Mouse (Mus musculus) cortical plate, adult 2 months (tissue): ENCODE results near the gene Chrm1. TPM values are rescaled to one million over a fixed set of nuclear protein-coding genes. Genes with fewer than 3 reads are reported as not detected.

ENCODE experiments used
- H3K27ac ChIP-seq: fragments of 200-500 bp; 2 replicates; pipeline ENCODE4 v1.5.1; 2012; ENCODE audit warnings: low read length, control low read depth, inconsistent platforms; ENCODE audit not compliant: insufficient read depth
- H3K4me1 ChIP-seq: fragments of 200-500 bp; 2 replicates; pipeline ENCODE4 v1.6.1; 2011; ENCODE audit warnings: low read length; ENCODE audit not compliant: control insufficient read depth, insufficient read depth
- H3K4me3 ChIP-seq: fragments of 200-500 bp; 2 replicates; pipeline ENCODE4 v1.5.1; 2011; ENCODE audit warnings: mild to moderate bottlenecking, low read length, control low read depth; ENCODE audit not compliant: insufficient read depth
- CTCF ChIP-seq: fragments of 200-500 bp; IDR thresholded peaks from 2 replicates; pipeline ENCODE4 v1.5.1; 2011; ENCODE audit warnings: mild to moderate bottlenecking, control low read depth, low read length; ENCODE audit not compliant: insufficient read depth; ENCODE audit errors: extremely low read depth
- POLR2A ChIP-seq: fragments of 200-500 bp; IDR thresholded peaks from 2 replicates; pipeline ENCODE4 v1.6.1; 2011; ENCODE audit warnings: mild to moderate bottlenecking, low read length, control low read depth; ENCODE audit not compliant: insufficient read depth; ENCODE audit errors: extremely low read depth
- polyA plus RNA-seq: library from polyadenylated mRNA; depleted of rRNA; stranded (reverse); fragments of >200 nt; gene quantifications from 2 replicates; pipeline ENCODE4 v1.2.3, GENCODE M21; 2012

Chrm1 gene
- polyA plus RNA-seq, 1 experiment: 109 TPM

GRCm38 (mm10) chr19:8681633-8682362 is 18.2 kb downstream of the Chrm1 start:
- peak overlapping the region; percentile 48; the same call in 1 of the 2 replicates for H3K27ac ChIP-seq
- H3K4me3 ChIP-seq: no peak overlapping the region
- TF ChIP-seq CTCF (no peak), POLR2A (no peak)
- H3K4me1 ChIP-seq: peaks cover 5% of the 10 kb centered on the region

- Histone ChIP-seq H3K4me3 (no peak overlapping the region), H3K4me1 (peaks cover 5% of the 10 kb centered on the region), H3K27ac (no peak overlapping the region)
- TF ChIP-seq CTCF: peak; percentile 75
- peak; percentile 37; the same call in 1 of the 2 replicates for TF ChIP-seq POLR2A
These were observed 19.4 kb downstream of the Chrm1 start for GRCm38 (mm10) chr19:8682996-8683395.

- Histone ChIP-seq H3K4me1 (peaks cover 5% of the 10 kb centered on the region), H3K4me3 (no peak overlapping the region), H3K27ac (no peak overlapping the region)
- peak; percentile 51; the same call in 1 of the 2 replicates for TF ChIP-seq POLR2A
- no peak for TF ChIP-seq CTCF
These were observed 20.0 kb downstream of the Chrm1 start for GRCm38 (mm10) chr19:8683627-8684026.

- H3K4me3 ChIP-seq: no peak overlapping the region
- TF ChIP-seq POLR2A (no peak), CTCF (no peak)
- H3K4me1 ChIP-seq: peaks cover 2% of the 10 kb centered on the region
- no peak overlapping the region for H3K27ac ChIP-seq
These were observed 28.4 kb downstream of the Chrm1 start for GRCm38 (mm10) chr19:8691871-8692539.

DNA sequence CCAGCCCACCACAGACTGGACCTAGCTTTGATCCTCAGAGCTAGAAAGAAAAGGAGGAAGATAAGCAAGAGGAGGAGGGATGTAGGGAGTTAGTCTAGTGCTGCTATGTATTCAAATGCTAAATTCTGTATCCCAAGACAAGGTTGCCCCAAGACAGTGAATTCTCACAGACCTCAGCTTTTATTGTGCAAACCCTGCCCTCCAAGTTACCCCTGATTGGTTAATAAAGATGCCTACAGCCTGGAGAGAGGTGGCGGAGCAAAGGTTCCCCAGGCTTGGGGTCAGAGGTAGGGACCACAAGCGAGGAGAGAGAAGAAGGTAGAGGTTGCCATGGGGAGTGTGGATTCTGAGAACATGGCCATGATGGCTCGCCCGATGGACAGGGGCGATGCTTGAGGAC is 29.2 kb downstream of the Chrm1 start:
- no peak for TF ChIP-seq POLR2A
- TF ChIP-seq CTCF: no peak
- Histone ChIP-seq H3K4me3 (no peak overlapping the region), H3K4me1 (peaks cover 2% of the 10 kb centered on the region), H3K27ac (no peak overlapping the region)

DNA sequence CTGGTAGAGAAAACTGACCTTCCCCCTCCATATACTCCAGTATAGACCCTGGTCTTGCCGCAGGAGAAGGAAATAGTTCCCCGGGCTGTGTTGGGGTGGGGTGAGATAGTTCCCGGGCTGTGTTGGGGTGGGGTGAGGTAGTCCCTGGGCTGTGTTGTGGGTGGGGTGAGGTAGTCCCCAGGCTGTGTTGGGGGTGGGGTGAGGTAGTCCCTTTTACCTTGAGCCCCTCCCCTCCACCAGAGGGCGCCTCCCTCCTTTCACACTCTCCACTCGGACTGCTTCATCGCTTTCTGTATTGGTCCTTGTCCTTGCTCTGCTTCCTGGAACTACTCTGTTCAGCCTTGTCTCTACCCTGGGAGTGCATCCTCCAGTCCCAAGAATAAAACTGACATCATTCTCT is 31.7 kb downstream of the Chrm1 start:
- peaks cover 2% of the 10 kb centered on the region for H3K4me1 ChIP-seq
- TF ChIP-seq CTCF (0 out of 2 replicates have a peak, but pooled peaks have one; percentile 25), POLR2A (no peak)
- no peak overlapping the region for H3K4me3 ChIP-seq
- no peak overlapping the region for H3K27ac ChIP-seq

GRCm38 (mm10) chr19:8699652-8700051 is 36.1 kb downstream of the Chrm1 start:
- Histone ChIP-seq H3K27ac (no peak overlapping the region), H3K4me1 (no peaks in the 10 kb centered on the region), H3K4me3 (no peak overlapping the region)
- TF ChIP-seq POLR2A (no peak), CTCF (no peak)

DNA sequence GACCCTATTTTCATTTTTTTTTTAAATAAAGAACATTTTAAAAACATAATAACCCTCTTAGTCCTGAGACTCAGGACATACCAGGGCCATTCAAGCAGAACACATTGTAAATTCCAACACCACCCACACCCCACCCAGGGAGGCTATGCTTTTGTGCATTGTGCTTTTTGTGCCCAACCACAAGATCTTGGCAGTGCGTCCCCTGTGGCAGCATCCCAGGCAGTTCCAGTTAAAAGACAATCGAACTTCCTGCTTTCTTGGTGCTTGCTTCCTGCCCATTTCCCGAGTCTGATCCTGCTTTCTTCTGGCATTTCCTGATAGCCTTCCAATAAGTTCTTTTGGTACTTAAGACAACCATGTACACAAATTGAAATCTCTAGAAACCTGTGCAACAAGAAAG is 38.9 kb downstream of the Chrm1 start:
- Histone ChIP-seq H3K4me3 (no peak overlapping the region), H3K4me1 (no peaks in the 10 kb centered on the region), H3K27ac (no peak overlapping the region)
- TF ChIP-seq POLR2A: no peak
- TF ChIP-seq CTCF: no peak

GRCm38 (mm10) chr19:8703571-8703970 is 40.0 kb downstream of the Chrm1 start:
- Histone ChIP-seq H3K27ac (no peak overlapping the region), H3K4me1 (no peaks in the 10 kb centered on the region), H3K4me3 (no peak overlapping the region)
- no peak for TF ChIP-seq POLR2A
- no peak for TF ChIP-seq CTCF
